Mouse (Mus musculus) hematopoietic multipotent progenitor cell, adult 10-12 weeks (in vitro differentiated cells): ENCODE results near the gene Fam241a. TPM values are rescaled to one million over a fixed set of nuclear protein-coding genes. Genes with fewer than 3 reads are reported as not detected.

Experiments
- polyA plus RNA-seq: library from polyadenylated mRNA; stranded (reverse); fragments of >175 nt; gene quantifications from 2 replicates; pipeline ENCODE4 v1.2.3, GENCODE M21; 2012; ENCODE audit warnings: low replicate concordance

The Fam241a gene
- 7.7 and 10.4 TPM in 2 replicates for polyA plus RNA-seq

GRCm38 (mm10) chr3:127895792-127896541 lies at the start of gene Fam241a:
Gene Fam241a, minus strand, starts transcription at chr3:127896324.

GRCm38 (mm10) chr3:127837154-127837865 lies 58.8 kb downstream of the Fam241a start, which contains the start of gene Ap1ar:
Gene Ap1ar, minus strand, starts transcription at chr3:127837523.

Other genes with a start within 250 kb of the Fam241a start
- 0.66 and 0.97 TPM in 2 replicates for gene Alpk1, start 115.8 kb downstream of the Fam241a start, polyA plus RNA-seq
- 58.1 and 147 TPM in 2 replicates for gene Tifa, start 106.5 kb downstream of the Fam241a start, polyA plus RNA-seq
- gene Ap1ar, start 58.8 kb downstream of the Fam241a start, polyA plus RNA-seq, result 40.6 and 45.5 TPM in 2 replicates